Mouse (Mus musculus) kidney, postnatal 10 days (tissue): ENCODE measurements around the gene Oprm1.
"Not testable (repeated sequence)": the region's sequence is repeated elsewhere in the genome, so short reads cannot be mapped to it uniquely, and the experiment has no call there.

Experiments used
- DNase-seq: peaks from one replicate; pipeline ENCODE4 v3.0.0; 2021; ENCODE audit warnings: mixed read lengths

Gene Oprm1

GRCm38 (mm10) chr10:6979789-6980188 is 221.5 kb downstream of the Oprm1 start:
- DNase-seq = no peak

- no peak for DNase-seq
Measured at GRCm38 (mm10) chr10:6980236-6980635, 221.9 kb downstream of the Oprm1 start.

DNA sequence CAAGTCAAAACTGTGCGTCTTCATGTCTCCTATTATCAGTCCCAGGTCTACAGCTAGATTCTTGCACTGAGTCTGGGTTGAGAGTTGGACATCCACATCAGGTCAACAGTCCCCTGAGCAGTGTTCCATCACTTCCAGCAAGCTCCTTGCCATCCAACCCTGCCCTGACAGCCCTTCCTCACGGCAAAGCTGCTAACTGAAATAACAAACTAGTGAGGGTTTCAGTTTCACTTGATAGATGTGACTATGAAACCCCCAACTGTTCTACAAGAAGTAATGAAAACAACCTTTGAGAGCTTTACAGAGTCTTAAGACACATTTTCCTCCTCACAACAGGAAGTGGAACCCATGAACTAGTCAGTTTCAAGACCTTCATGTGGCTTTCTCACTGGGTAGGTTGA is 224.4 kb downstream of the Oprm1 start:
- no peak for DNase-seq

DNA sequence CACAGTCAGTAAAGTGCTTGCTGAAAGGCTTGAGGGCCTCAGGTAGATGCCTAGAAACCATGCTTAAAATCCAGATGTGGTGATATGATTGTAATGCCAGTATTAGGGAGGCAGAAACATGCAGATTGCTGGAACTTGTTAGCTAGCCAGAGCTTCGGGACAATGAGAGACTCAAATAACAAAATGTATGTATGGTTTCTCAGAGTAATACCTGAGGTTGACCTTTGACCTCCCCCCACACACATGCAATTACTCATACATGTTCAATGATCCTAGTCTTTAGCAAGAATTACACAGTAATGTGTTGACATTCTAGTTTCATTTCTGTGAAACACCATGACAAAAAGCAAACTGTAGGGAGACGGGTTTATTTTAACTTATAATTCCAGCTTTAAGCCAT is 225.1 kb downstream of the Oprm1 start:
- no peak for DNase-seq

DNA sequence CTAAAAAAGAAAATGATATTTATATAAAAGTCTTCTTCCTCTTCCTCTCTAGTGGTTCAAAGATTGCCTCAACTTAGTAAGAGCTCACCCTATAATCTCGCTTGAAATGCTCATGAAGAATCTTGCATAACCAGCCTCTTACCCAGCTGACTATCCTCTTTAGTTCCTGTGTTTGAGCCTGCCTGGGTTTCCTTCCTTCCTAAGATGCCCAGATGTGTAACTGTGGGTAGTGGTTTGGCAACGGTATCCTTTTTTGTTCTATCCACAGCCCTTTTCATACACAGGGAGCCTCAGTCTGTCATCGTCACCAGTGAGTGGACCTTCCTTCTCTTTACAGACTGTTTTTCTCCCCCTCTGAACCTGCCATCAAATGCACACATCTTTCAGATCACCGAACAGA is 227.9 kb downstream of the Oprm1 start:
- no peak for DNase-seq

- no peak for DNase-seq
Measured at GRCm38 (mm10) chr10:6987399-6988098, 229.2 kb downstream of the Oprm1 start.

GRCm38 (mm10) chr10:6988555-6988954 is 230.2 kb downstream of the Oprm1 start:
- DNase-seq = no peak

DNA sequence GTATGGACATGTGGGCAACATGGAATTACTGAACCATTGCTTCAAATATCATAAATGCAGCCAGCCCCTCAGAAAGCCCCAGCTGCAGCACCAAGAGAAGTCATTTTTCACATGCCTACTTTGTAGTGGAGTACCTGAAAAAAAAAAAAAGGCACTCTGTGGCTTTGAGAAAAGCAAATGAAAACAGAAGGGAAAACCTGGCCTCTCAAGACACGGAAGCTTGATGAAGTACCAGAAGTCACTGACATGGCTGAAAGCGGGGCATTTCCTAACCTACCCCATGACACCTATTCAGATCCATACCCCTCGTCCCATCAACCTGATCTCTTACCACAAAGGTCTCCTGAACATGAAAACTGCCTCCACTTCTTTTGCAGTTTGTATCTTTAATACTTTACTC is 238.6 kb downstream of the Oprm1 start:
- no peak for DNase-seq

DNA sequence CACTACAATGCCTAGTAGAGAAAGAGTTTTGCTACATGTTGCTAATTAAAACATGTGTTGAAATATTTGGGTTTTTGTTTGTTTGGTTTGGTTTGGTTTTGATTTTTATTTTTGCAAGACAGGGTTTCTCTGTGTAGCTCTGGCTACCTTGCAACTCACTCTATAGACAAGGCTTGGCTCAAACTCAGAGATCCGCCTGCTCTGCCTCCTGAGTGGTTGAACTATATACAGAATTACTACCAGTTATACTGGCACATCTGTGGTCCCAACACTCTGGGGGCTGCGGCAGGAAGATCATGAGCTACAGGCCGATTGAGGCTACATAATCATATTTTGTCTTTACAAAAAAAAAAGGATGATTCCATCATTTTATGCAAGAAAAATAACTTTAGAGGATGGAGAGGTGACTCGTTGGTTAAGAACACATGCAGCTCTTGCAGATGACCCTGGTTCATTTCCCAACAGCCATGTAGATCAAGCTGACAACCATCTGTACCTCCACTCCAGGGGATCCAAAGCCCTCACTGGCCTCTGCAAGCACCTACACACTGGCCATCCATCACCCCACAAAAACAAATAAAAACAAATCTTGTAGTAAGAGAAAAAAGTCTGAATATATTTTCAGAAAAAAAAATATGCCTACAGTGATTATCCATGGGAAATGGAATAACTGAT is 240.4 kb downstream of the Oprm1 start:
- no peak for DNase-seq

GRCm38 (mm10) chr10:6999355-6999754 is 241.0 kb downstream of the Oprm1 start:
- DNase-seq = no peak

GRCm38 (mm10) chr10:7003898-7004297 is 245.6 kb downstream of the Oprm1 start:
- not testable (repeated sequence) for DNase-seq

- DNase-seq = no peak
Measured at GRCm38 (mm10) chr10:7004980-7005538, 246.8 kb downstream of the Oprm1 start.

- DNase-seq = no peak
Measured at GRCm38 (mm10) chr10:7010543-7010942, 252.2 kb downstream of the Oprm1 start.

- peak; percentile 41 for DNase-seq
Measured at GRCm38 (mm10) chr10:7015199-7015598, 256.9 kb downstream of the Oprm1 start.

- DNase-seq = peak; percentile 35
Measured at GRCm38 (mm10) chr10:7019781-7020386, 261.6 kb downstream of the Oprm1 start.

DNA sequence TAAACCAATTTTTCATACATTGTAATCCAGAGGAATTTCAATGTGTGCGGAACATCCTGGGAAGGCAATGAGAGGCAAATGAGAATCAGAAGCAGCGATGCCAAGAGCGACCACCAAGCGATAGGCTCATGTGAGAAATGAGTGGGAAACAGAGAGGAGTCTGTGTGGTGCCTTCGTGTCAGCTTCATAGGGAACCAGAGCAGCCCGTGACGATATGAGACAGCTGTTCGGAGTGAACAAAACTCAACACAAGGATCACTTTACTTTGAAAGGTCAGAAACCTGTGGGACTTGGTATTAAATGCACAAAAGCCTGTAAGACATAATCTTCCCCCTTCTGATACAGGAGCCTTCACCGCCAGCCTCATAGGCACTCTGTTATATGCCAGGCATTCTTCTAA is 262.2 kb downstream of the Oprm1 start:
- no peak for DNase-seq

DNA sequence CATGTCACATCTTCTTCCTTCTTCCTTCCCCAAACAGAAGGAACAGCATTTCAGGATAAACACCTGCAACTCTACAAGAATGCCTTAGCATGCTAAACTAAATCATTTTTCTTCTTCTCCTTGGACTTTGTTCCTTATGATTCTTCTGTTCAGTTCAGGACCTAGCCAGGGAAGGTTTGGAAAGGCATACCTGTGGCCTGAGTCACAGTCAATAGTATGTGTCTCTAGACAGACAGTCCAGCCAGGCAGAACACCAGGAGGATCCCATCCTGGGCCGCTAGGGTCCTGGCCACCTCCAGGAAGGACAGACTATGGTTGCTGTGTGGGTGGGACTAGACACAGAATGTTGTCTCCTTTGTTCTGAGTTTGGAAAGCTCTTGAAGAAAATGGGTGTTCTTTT is 266.7 kb downstream of the Oprm1 start:
- no peak for DNase-seq

- DNase-seq = no peak
Measured at GRCm38 (mm10) chr10:7033459-7033858, 275.2 kb downstream of the Oprm1 start.

GRCm38 (mm10) chr10:7035547-7035946 is 277.2 kb downstream of the Oprm1 start:
- DNase-seq = peak; percentile 19

DNA sequence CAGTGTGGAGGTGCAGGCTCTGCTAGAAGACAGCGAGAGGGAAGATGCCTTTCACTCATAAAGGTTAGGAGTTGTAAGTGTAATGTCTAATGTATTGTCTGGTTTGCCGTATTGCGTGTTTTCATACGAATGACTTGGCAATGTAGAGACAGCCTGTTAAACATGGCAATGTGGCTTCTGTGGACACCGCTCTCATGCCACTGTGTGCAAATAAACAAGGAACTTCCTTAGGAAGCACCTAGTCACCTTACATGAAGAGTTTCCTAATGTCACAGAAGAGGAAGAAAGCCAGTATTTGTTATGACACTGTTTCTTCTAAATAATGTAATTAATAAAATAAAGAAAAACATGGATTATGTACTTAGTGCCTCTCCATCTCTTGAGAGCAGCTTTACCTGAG is 278.9 kb downstream of the Oprm1 start:
- DNase-seq = no peak

- no peak for DNase-seq
Measured at GRCm38 (mm10) chr10:7041032-7041431, 282.7 kb downstream of the Oprm1 start.

GRCm38 (mm10) chr10:7043896-7044295 is 285.6 kb downstream of the Oprm1 start:
- peak; percentile 35 for DNase-seq

GRCm38 (mm10) chr10:7047288-7047918 is 289.1 kb downstream of the Oprm1 start:
- peak; percentile 79 for DNase-seq
